Mouse (Mus musculus) hindbrain, embryonic 10.5 days (tissue): Measurements from ENCODE around the gene Prkcz. TPM values are rescaled to one million over a fixed set of nuclear protein-coding genes. Genes with fewer than 3 reads are reported as not detected.
A peak's percentile ranks its signal among the peaks of the same experiment; 100 is the strongest.

Experiments
- DNase-seq: peaks from one replicate; pipeline ENCODE4 v3.0.0-alpha.2; 2017; ENCODE audit warnings: low spot score
- H3K27ac ChIP-seq: fragments of 300-500 bp; sonication (generic); 2 replicates; pipeline ENCODE4 v1.5.1; 2016; ENCODE audit warnings: mild to moderate bottlenecking, moderate library complexity
- H3K27me3 ChIP-seq: fragments of 300-500 bp; sonication (generic); 2 replicates; pipeline ENCODE4 v1.6.1; 2016; ENCODE audit warnings: mild to moderate bottlenecking; ENCODE audit not compliant: poor library complexity, insufficient read depth, severe bottlenecking
- H3K36me3 ChIP-seq: fragments of 300-500 bp; sonication (generic); 2 replicates; pipeline ENCODE4 v1.6.1; 2016; ENCODE audit warnings: mild to moderate bottlenecking, moderate library complexity
- H3K4me1 ChIP-seq: fragments of 300-500 bp; sonication (generic); replicated peaks from 2 replicates; pipeline ENCODE4 v1.6.1; 2016; ENCODE audit warnings: mild to moderate bottlenecking
- H3K4me3 ChIP-seq: fragments of 300-500 bp; sonication (generic); 2 replicates; pipeline ENCODE4 v1.5.1; 2016; ENCODE audit warnings: mild to moderate bottlenecking, moderate library complexity
- H3K9me3 ChIP-seq: fragments of 300-500 bp; sonication (generic); 2 replicates; pipeline ENCODE4 v1.6.1; 2016; ENCODE audit warnings: mild to moderate bottlenecking, moderate library complexity
- WGBS: fragments of 180-500 bp; shearing (Covaris S2); methylation state at CpG from one replicate; pipeline ENCODE4 v1.1.7; 2016; 5-methylcytosine and 5-hydroxymethylcytosine counted together
- polyA plus RNA-seq: library from polyadenylated mRNA; unstranded; fragments of >200 nt; fragmentation: Nextera tagmentation; extraction: Ambion mirVana; gene quantifications from 2 replicates; pipeline ENCODE4 v1.2.1, GENCODE M21; 2016

The Prkcz gene
- polyA plus RNA-seq, 1 experiment from 2014 or later: 19.3 TPM

- peaks cover 23% of the 10 kb centered on the region for H3K4me1 ChIP-seq
- no peak overlapping the region for H3K27ac ChIP-seq
- no peaks in the 10 kb centered on the region for H3K36me3 ChIP-seq
- DNase-seq: no peak
- WGBS: 90% methylated on average over 4 of the region's 4 CpGs
- no peaks in the 10 kb centered on the region for H3K27me3 ChIP-seq
- no peaks in the 10 kb centered on the region for H3K9me3 ChIP-seq
- H3K4me3 ChIP-seq: no peak overlapping the region
Observed at GRCm38 (mm10) chr4:155298826-155299225, 62.3 kb downstream of the Prkcz start.

GRCm38 (mm10) chr4:155297057-155297456 lies 64.1 kb downstream of the Prkcz start:
- no peaks in the 10 kb centered on the region for H3K9me3 ChIP-seq
- H3K4me3 ChIP-seq: no peak overlapping the region
- no peak overlapping the region for H3K27ac ChIP-seq
- WGBS: 45% methylated on average over 2 of the region's 2 CpGs
- H3K27me3 ChIP-seq: no peaks in the 10 kb centered on the region
- H3K36me3 ChIP-seq: no peaks in the 10 kb centered on the region
- DNase-seq: peak; percentile 39
- H3K4me1 ChIP-seq: peaks cover 20% of the 10 kb centered on the region

GRCm38 (mm10) chr4:155295996-155296395 lies 65.2 kb downstream of the Prkcz start:
- Histone ChIP-seq H3K27ac (no peak overlapping the region), H3K9me3 (no peaks in the 10 kb centered on the region), H3K4me1 (peaks cover 11% of the 10 kb centered on the region), H3K4me3 (no peak overlapping the region), H3K36me3 (no peaks in the 10 kb centered on the region), H3K27me3 (no peaks in the 10 kb centered on the region)
- 82% methylated on average over 4 of the region's 4 CpGs for WGBS
- DNase-seq: no peak

GRCm38 (mm10) chr4:155295026-155295590 lies 66.1 kb downstream of the Prkcz start:
- H3K4me3 ChIP-seq: no peak overlapping the region
- 80% methylated on average over 10 of the region's 10 CpGs for WGBS
- DNase-seq: no peak
- H3K4me1 ChIP-seq: peaks cover 2% of the 10 kb centered on the region
- no peaks in the 10 kb centered on the region for H3K9me3 ChIP-seq
- H3K27ac ChIP-seq: no peak overlapping the region
- H3K36me3 ChIP-seq: no peaks in the 10 kb centered on the region
- H3K27me3 ChIP-seq: no peaks in the 10 kb centered on the region

- H3K4me3 ChIP-seq: no peak overlapping the region
- no peak for DNase-seq
- H3K36me3 ChIP-seq: no peaks in the 10 kb centered on the region
- no peaks in the 10 kb centered on the region for H3K27me3 ChIP-seq
- no peaks in the 10 kb centered on the region for H3K9me3 ChIP-seq
- no peak overlapping the region; the same call in 1 of the 2 replicates for H3K27ac ChIP-seq
- WGBS: 96% methylated on average over 14 of the region's 14 CpGs
- H3K4me1 ChIP-seq: no peaks in the 10 kb centered on the region; the same call in 1 of the 2 replicates
Observed at GRCm38 (mm10) chr4:155294381-155294780, 66.8 kb downstream of the Prkcz start.

- Histone ChIP-seq H3K27ac (no peak overlapping the region), H3K4me3 (no peak overlapping the region), H3K36me3 (no peaks in the 10 kb centered on the region), H3K27me3 (no peaks in the 10 kb centered on the region), H3K4me1 (no peaks in the 10 kb centered on the region; the same call in 1 of the 2 replicates), H3K9me3 (no peaks in the 10 kb centered on the region)
- DNase-seq: no peak
- WGBS: 88% methylated on average over 10 of the region's 10 CpGs
Observed at GRCm38 (mm10) chr4:155292863-155293262, 68.3 kb downstream of the Prkcz start.

GRCm38 (mm10) chr4:155290045-155290444 lies 71.1 kb downstream of the Prkcz start:
- WGBS: 93% methylated on average over 7 of the region's 7 CpGs
- H3K4me3 ChIP-seq: no peak overlapping the region
- H3K27ac ChIP-seq: no peak overlapping the region
- H3K27me3 ChIP-seq: no peaks in the 10 kb centered on the region
- DNase-seq: no peak
- no peaks in the 10 kb centered on the region for H3K9me3 ChIP-seq
- H3K4me1 ChIP-seq: peaks cover 4% of the 10 kb centered on the region
- no peaks in the 10 kb centered on the region for H3K36me3 ChIP-seq

- Histone ChIP-seq H3K4me3 (no peak overlapping the region), H3K36me3 (no peaks in the 10 kb centered on the region), H3K9me3 (no peaks in the 10 kb centered on the region), H3K4me1 (peaks cover 15% of the 10 kb centered on the region), H3K27ac (no peak overlapping the region), H3K27me3 (no peaks in the 10 kb centered on the region)
- no peak for DNase-seq
- WGBS: 68% methylated on average over 1 of the region's 1 CpGs
Observed at GRCm38 (mm10) chr4:155288586-155288985, 72.6 kb downstream of the Prkcz start.

GRCm38 (mm10) chr4:155287713-155288112 lies 73.4 kb downstream of the Prkcz start:
- DNase-seq: no peak
- 92% methylated on average over 11 of the region's 11 CpGs for WGBS
- no peak overlapping the region for H3K27ac ChIP-seq
- H3K36me3 ChIP-seq: no peaks in the 10 kb centered on the region
- H3K9me3 ChIP-seq: no peaks in the 10 kb centered on the region
- H3K27me3 ChIP-seq: no peaks in the 10 kb centered on the region
- H3K4me1 ChIP-seq: peaks cover 24% of the 10 kb centered on the region
- no peak overlapping the region for H3K4me3 ChIP-seq

GRCm38 (mm10) chr4:155286090-155286489 lies 75.1 kb downstream of the Prkcz start:
- WGBS: 91% methylated on average over 4 of the region's 4 CpGs
- no peak for DNase-seq

GRCm38 (mm10) chr4:155284521-155285379 lies 76.4 kb downstream of the Prkcz start:
- Histone ChIP-seq H3K27me3 (no peaks in the 10 kb centered on the region), H3K4me3 (0 out of 2 replicates have a peak overlapping the region, but pooled peaks have one; percentile 1), H3K9me3 (no peaks in the 10 kb centered on the region), H3K36me3 (no peaks in the 10 kb centered on the region), H3K4me1 (peaks cover 46% of the 10 kb centered on the region), H3K27ac (peak overlapping the region; percentile 64)
- 60% methylated on average over 15 of the region's 15 CpGs for WGBS
- peak; percentile 28 for DNase-seq

More at GRCm38 (mm10) chr4:155286090-155286489, 75.1 kb downstream of the Prkcz start:
- Histone ChIP-seq H3K4me1 (peaks cover 40% of the 10 kb centered on the region), H3K4me3 (no peak overlapping the region), H3K27me3 (no peaks in the 10 kb centered on the region), H3K9me3 (no peaks in the 10 kb centered on the region), H3K27ac (no peak overlapping the region), H3K36me3 (no peaks in the 10 kb centered on the region)

- H3K27ac ChIP-seq: peak overlapping the region; percentile 81
- no peaks in the 10 kb centered on the region for H3K9me3 ChIP-seq
- H3K36me3 ChIP-seq: no peaks in the 10 kb centered on the region
- H3K4me3 ChIP-seq: peak overlapping the region; percentile 20; the same call in 1 of the 2 replicates
- peaks cover 49% of the 10 kb centered on the region for H3K4me1 ChIP-seq
- no peaks in the 10 kb centered on the region for H3K27me3 ChIP-seq
- DNase-seq: no peak
- 69% methylated on average over 9 of the region's 9 CpGs for WGBS
Observed at GRCm38 (mm10) chr4:155283585-155283984, 77.6 kb downstream of the Prkcz start.

GRCm38 (mm10) chr4:155283001-155283503 lies 78.1 kb downstream of the Prkcz start:
- Histone ChIP-seq H3K4me3 (peak overlapping the region; percentile 20; the same call in 1 of the 2 replicates), H3K4me1 (peaks cover 54% of the 10 kb centered on the region), H3K9me3 (no peaks in the 10 kb centered on the region), H3K27ac (peak overlapping the region; percentile 81), H3K27me3 (no peaks in the 10 kb centered on the region), H3K36me3 (no peaks in the 10 kb centered on the region)
- DNase-seq: peak; percentile 58
- 56% methylated on average over 11 of the region's 11 CpGs for WGBS
